Mouse (Mus musculus): ENCODE data around the gene Atg13. TPM values are rescaled to one million over a fixed set of nuclear protein-coding genes. Genes with fewer than 3 reads are reported as not detected.

Gene Atg13
- polyA plus RNA-seq, 1 experiment from 2014 or later = 34.0 TPM

DNA sequence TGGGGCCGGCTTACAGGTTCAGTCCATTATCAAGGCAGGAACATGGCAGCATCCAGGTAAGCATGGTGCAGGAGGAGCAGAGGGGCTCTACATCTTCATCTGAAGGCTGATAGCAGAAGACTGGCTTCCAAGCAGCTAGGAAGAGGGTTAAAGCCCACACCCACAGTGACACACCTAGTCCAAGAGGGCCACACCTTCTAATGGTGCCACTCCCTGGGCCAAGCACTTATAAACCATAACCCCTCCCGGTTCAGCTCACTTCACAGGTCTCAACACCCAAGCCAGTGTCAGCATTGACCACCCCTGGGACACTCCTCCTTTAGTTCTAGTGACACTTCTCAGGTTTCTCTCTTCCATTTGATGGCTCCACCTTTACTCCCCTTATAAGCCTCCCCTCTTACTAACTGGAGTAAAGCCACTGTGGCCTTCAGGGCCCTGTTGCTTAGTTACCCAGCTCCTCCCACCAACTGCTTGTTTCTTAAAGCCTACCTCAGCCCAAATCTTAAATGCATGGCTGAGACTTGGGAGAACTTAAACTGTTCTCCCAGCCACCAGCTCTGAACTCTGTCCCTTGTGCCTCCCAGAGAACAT, 67.5 kb downstream of the Atg13 start:
- Histone ChIP-seq H3K4me1 (replicated peaks) (no peaks in the 10 kb centered on the region), H3K4me3 (no peak overlapping the region), H3K27me3 (no peaks in the 10 kb centered on the region), H3K4me2 (no peak overlapping the region), H3K9me3 (no peaks in the 10 kb centered on the region), H3K36me3 (peaks cover 43% of the 10 kb centered on the region), H3K9ac (no peak overlapping the region), H3K27ac (replicated peaks) (no peak overlapping the region)
- no peak for ATAC-seq (ENCODE audit: low FRiP score, low read depth)
- WGBS = 90% methylated on average over 2 of the region's 2 CpGs

- H3K27me3 ChIP-seq = no peaks in the 10 kb centered on the region
- no peak overlapping the region for H3K9ac ChIP-seq
- no peaks in the 10 kb centered on the region for H3K4me1 ChIP-seq (replicated peaks)
- H3K9me3 ChIP-seq = no peaks in the 10 kb centered on the region
- 87% methylated on average over 6 of the region's 6 CpGs for WGBS
- no peak overlapping the region for H3K4me3 ChIP-seq
- H3K4me2 ChIP-seq = no peak overlapping the region
- H3K36me3 ChIP-seq = peaks cover 4% of the 10 kb centered on the region
- ATAC-seq (ENCODE audit: low FRiP score, low read depth) = no peak
- H3K27ac ChIP-seq (replicated peaks) = no peak overlapping the region
Observed at GRCm38 (mm10) chr2:91638931-91639330, 71.4 kb downstream of the Atg13 start.

GRCm38 (mm10) chr2:91636727-91637338, 73.5 kb downstream of the Atg13 start:
- Histone ChIP-seq H3K27ac (replicated peaks) (no peak overlapping the region), H3K36me3 (no peaks in the 10 kb centered on the region), H3K4me2 (no peak overlapping the region), H3K27me3 (no peaks in the 10 kb centered on the region), H3K4me3 (no peak overlapping the region), H3K4me1 (replicated peaks) (no peaks in the 10 kb centered on the region), H3K9me3 (no peaks in the 10 kb centered on the region), H3K9ac (no peak overlapping the region)
- 89% methylated on average over 5 of the region's 5 CpGs for WGBS
- no peak for ATAC-seq (ENCODE audit: low FRiP score, low read depth)

GRCm38 (mm10) chr2:91636229-91636628, 74.1 kb downstream of the Atg13 start, which contains the start of gene F2:
Gene F2 (minus strand): TSS chr2:91636414.
- H3K27ac ChIP-seq (replicated peaks) = no peak within 1 kb of the TSS
- H3K9ac ChIP-seq = no peak within 1 kb of the TSS
- H3K36me3 ChIP-seq = no peaks in the 10 kb centered on the region
- no peak for ATAC-seq (ENCODE audit: low FRiP score, low read depth)
- H3K4me3 ChIP-seq = no peak within 1 kb of the TSS
- H3K27me3 ChIP-seq = no peaks in the 10 kb centered on the region
- no peak within 1 kb of the TSS for H3K4me2 ChIP-seq
- no peaks in the 10 kb centered on the region for H3K4me1 ChIP-seq (replicated peaks)
- no peaks in the 10 kb centered on the region for H3K9me3 ChIP-seq
- 90% methylated on average over 8 of the region's 8 CpGs for WGBS

- H3K27ac ChIP-seq (replicated peaks) = no peak overlapping the region
- no peaks in the 10 kb centered on the region for H3K9me3 ChIP-seq
- H3K9ac ChIP-seq = no peak overlapping the region
- H3K4me1 ChIP-seq (replicated peaks) = no peaks in the 10 kb centered on the region
- no peak for ATAC-seq (ENCODE audit: low FRiP score, low read depth)
- no peaks in the 10 kb centered on the region for H3K27me3 ChIP-seq
- H3K36me3 ChIP-seq = no peaks in the 10 kb centered on the region
- no peak overlapping the region for H3K4me3 ChIP-seq
- 91% methylated on average over 11 of the region's 11 CpGs for whole genome bisulfite sequencing
- H3K4me2 ChIP-seq = no peak overlapping the region
Observed at GRCm38 (mm10) chr2:91635486-91635885, 74.9 kb downstream of the Atg13 start.

- WGBS = 86% methylated on average over 9 of the region's 9 CpGs
- H3K27me3 ChIP-seq = no peaks in the 10 kb centered on the region
- ATAC-seq (ENCODE audit: low FRiP score, low read depth) = no peak
Observed at GRCm38 (mm10) chr2:91634841-91635240, 75.5 kb downstream of the Atg13 start.

DNA sequence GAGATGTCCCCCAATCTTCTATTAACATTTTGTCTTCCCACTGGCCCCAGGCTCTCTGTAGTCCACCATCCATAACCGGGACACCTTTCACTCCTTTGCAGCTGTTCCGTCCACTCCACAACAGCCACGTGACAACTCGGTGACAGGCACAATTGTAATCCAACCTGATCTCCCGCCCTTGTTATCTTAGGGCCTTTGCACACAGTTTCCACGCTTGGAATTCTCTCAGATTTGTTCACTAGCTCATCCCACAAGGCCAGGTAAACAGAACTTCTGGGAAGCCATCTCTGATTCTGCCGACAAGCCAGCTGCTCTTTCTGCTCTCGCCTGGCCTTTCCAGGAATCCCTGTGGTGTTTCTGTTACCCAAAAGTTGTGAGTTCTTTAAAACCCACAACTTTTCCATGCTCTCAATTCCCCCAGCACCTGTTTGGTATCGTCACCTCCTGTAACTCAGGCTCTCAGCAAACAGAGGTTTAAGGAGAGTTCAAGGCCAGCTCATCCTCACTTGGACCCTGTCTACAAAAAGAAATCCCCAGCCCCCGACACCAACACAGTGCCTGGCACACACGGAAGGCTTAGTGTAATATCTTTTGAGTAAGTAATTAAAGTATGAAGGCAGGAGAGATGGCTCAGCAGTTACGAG, 76.9 kb downstream of the Atg13 start:
- Histone ChIP-seq H3K9me3 (no peaks in the 10 kb centered on the region), H3K27me3 (no peaks in the 10 kb centered on the region), H3K4me2 (no peak overlapping the region), H3K36me3 (no peaks in the 10 kb centered on the region), H3K9ac (no peak overlapping the region), H3K27ac (replicated peaks) (no peak overlapping the region), H3K4me1 (replicated peaks) (no peaks in the 10 kb centered on the region), H3K4me3 (no peak overlapping the region)
- WGBS = 85% methylated on average over 12 of the region's 12 CpGs
- ATAC-seq (ENCODE audit: low FRiP score, low read depth) = no peak

More at GRCm38 (mm10) chr2:91634841-91635240, 75.5 kb downstream of the Atg13 start:
- Histone ChIP-seq H3K4me3 (no peak overlapping the region), H3K4me2 (no peak overlapping the region), H3K36me3 (no peaks in the 10 kb centered on the region), H3K27ac (replicated peaks) (no peak overlapping the region), H3K9ac (no peak overlapping the region), H3K4me1 (replicated peaks) (no peaks in the 10 kb centered on the region), H3K9me3 (no peaks in the 10 kb centered on the region)

DNA sequence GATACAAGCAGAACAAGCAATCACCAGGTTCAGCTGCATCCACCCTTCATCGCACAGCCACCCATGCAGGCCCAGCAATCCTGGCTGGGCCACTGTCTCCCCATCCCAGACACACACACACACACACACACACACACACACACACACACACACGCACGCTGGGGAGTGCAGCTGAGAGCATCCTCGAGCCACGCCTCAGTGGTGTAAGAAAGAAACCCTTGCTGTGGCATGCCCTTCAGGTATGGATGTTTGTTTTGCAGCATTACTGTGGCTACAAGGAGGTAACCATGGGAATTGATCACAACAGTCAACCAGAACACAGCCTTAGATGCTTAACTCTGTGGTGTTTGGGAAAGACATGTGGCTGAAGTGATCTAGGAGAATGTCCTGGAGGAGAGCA, 78.1 kb downstream of the Atg13 start:
- H3K4me3 ChIP-seq = no peak overlapping the region
- H3K36me3 ChIP-seq = no peaks in the 10 kb centered on the region
- H3K4me2 ChIP-seq = no peak overlapping the region
- H3K9me3 ChIP-seq = no peaks in the 10 kb centered on the region
- no peak overlapping the region for H3K9ac ChIP-seq
- H3K27me3 ChIP-seq = no peaks in the 10 kb centered on the region
- WGBS = 85% methylated on average over 5 of the region's 5 CpGs
- no peak for ATAC-seq (ENCODE audit: low FRiP score, low read depth)
- H3K4me1 ChIP-seq (replicated peaks) = no peaks in the 10 kb centered on the region
- H3K27ac ChIP-seq (replicated peaks) = no peak overlapping the region

GRCm38 (mm10) chr2:91631826-91632225, 78.5 kb downstream of the Atg13 start:
- no peaks in the 10 kb centered on the region for H3K4me1 ChIP-seq (replicated peaks)
- H3K27me3 ChIP-seq = no peaks in the 10 kb centered on the region
- 88% methylated on average over 5 of the region's 5 CpGs for WGBS
- H3K27ac ChIP-seq (replicated peaks) = no peak overlapping the region
- H3K9ac ChIP-seq = no peak overlapping the region
- H3K36me3 ChIP-seq = no peaks in the 10 kb centered on the region
- H3K9me3 ChIP-seq = no peaks in the 10 kb centered on the region
- no peak for ATAC-seq (ENCODE audit: low FRiP score, low read depth)
- no peak overlapping the region for H3K4me3 ChIP-seq
- no peak overlapping the region for H3K4me2 ChIP-seq

DNA sequence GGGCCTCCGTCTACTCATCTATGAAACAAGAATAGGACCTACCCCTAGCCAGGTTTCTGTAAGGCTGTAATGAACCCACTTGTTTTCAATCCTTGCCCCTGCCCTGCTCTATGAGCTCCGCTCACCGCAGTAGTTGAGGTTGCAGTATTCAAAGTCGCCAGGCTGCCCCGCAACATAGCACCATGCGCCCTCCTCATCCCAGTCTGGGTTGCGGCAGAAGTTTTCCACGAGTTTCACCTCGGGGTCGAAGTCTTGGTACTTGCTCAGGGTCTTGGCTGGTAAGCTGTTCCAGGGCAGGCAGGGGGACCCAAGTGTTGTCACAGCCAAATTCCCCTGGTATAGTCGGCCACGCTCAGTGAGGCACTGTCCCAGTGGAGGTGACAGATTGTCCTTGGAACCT, 80.0 kb downstream of the Atg13 start:
- H3K4me3 ChIP-seq = no peak overlapping the region
- H3K9me3 ChIP-seq = no peaks in the 10 kb centered on the region
- no peaks in the 10 kb centered on the region for H3K36me3 ChIP-seq
- H3K27me3 ChIP-seq = no peaks in the 10 kb centered on the region
- no peak for ATAC-seq (ENCODE audit: low FRiP score, low read depth)
- no peak overlapping the region for H3K27ac ChIP-seq (replicated peaks)
- no peak overlapping the region for H3K4me2 ChIP-seq
- no peaks in the 10 kb centered on the region for H3K4me1 ChIP-seq (replicated peaks)
- no peak overlapping the region for H3K9ac ChIP-seq
- WGBS = 93% methylated on average over 12 of the region's 12 CpGs

GRCm38 (mm10) chr2:91629682-91630081, 80.7 kb downstream of the Atg13 start:
- Histone ChIP-seq H3K4me1 (replicated peaks) (no peaks in the 10 kb centered on the region), H3K9me3 (no peaks in the 10 kb centered on the region), H3K27me3 (no peaks in the 10 kb centered on the region), H3K4me2 (no peak overlapping the region), H3K9ac (no peak overlapping the region), H3K27ac (replicated peaks) (no peak overlapping the region), H3K4me3 (no peak overlapping the region), H3K36me3 (no peaks in the 10 kb centered on the region)
- WGBS = 89% methylated on average over 18 of the region's 18 CpGs
- ATAC-seq (ENCODE audit: low FRiP score, low read depth) = no peak

DNA sequence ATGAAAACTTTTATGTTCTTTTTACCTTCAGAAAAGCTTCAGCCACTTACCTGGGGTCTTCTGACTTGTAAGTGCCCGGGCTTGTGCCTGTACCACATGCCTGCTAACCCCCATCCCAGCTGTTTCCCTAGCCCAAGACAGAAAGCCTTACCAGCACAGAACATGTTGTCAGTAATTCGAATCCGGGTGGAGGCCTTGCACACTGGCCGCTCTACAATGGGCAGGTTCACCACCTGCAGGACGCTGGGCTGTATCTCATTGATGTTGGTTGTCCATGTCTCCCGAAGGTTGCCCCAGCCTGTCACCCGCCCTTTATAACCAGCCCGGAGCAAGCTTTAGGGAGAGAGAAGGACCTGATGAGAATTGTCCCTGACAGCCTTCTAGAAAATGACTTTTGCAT, 82.2 kb downstream of the Atg13 start:
- H3K27ac ChIP-seq (replicated peaks) = no peak overlapping the region
- H3K27me3 ChIP-seq = no peaks in the 10 kb centered on the region
- WGBS = 93% methylated on average over 8 of the region's 8 CpGs
- H3K4me3 ChIP-seq = no peak overlapping the region
- no peak for ATAC-seq (ENCODE audit: low FRiP score, low read depth)
- no peaks in the 10 kb centered on the region for H3K9me3 ChIP-seq
- no peaks in the 10 kb centered on the region for H3K4me1 ChIP-seq (replicated peaks)
- peaks cover 4% of the 10 kb centered on the region; the same call in 1 of the 2 replicates for H3K36me3 ChIP-seq
- no peak overlapping the region for H3K4me2 ChIP-seq
- H3K9ac ChIP-seq = no peak overlapping the region

Measured in hindbrain, embryonic 15.5 days (tissue).